Mouse (Mus musculus) small intestine, adult 2 months (tissue): Measurements from ENCODE around the gene Spata31d1a. TPM values are rescaled to one million over a fixed set of nuclear protein-coding genes. Genes with fewer than 3 reads are reported as not detected.
"Not testable (repeated sequence)": the region's sequence is repeated elsewhere in the genome, so short reads cannot be mapped to it uniquely, and the experiment has no call there.

ENCODE experiments used
- H3K27ac ChIP-seq: fragments of 200-500 bp; 2 replicates; pipeline ENCODE4 v1.5.1; 2012; ENCODE audit warnings: low read depth, low read length, control low read depth, inconsistent platforms; ENCODE audit not compliant: insufficient read depth
- H3K27me3 ChIP-seq: fragments of 200-500 bp; 2 replicates; pipeline ENCODE4 v1.6.1; 2012; ENCODE audit warnings: mild to moderate bottlenecking, moderate library complexity, low read length, inconsistent platforms; ENCODE audit not compliant: control insufficient read depth, insufficient read depth
- H3K36me3 ChIP-seq: fragments of 200-500 bp; 2 replicates; pipeline ENCODE4 v1.6.1; 2012; ENCODE audit warnings: mild to moderate bottlenecking, low read length, control low read depth, inconsistent platforms; ENCODE audit not compliant: control insufficient read depth, insufficient read depth
- H3K4me1 ChIP-seq: fragments of 200-500 bp; 2 replicates; pipeline ENCODE4 v1.6.1; 2012; ENCODE audit warnings: low read length, inconsistent platforms, mixed read lengths; ENCODE audit not compliant: control insufficient read depth, insufficient read depth, insufficient read length
- H3K4me3 ChIP-seq: fragments of 200-500 bp; 2 replicates; pipeline ENCODE4 v1.5.1; 2012; ENCODE audit warnings: low read depth, mild to moderate bottlenecking, control low read depth, inconsistent platforms, low read length, moderate library complexity
- CTCF ChIP-seq: fragments of 200-500 bp; IDR thresholded peaks from 2 replicates; pipeline ENCODE4 v1.5.1; 2012; ENCODE audit warnings: low read depth, mild to moderate bottlenecking, control low read depth, inconsistent platforms, low read length, moderate library complexity, mixed read lengths; ENCODE audit not compliant: insufficient replicate concordance, insufficient read length; ENCODE audit errors: extremely low read depth
- POLR2A ChIP-seq: fragments of 200-500 bp; IDR thresholded peaks from 2 replicates; pipeline ENCODE4 v1.6.1; 2012; ENCODE audit warnings: low read depth, mild to moderate bottlenecking, control low read depth, inconsistent platforms, low read length, moderate library complexity
- WGBS: fragments of 180-500 bp; shearing (Covaris S2); methylation state at CpG from one replicate; pipeline ENCODE4 v1.1.7; 2018; 5-methylcytosine and 5-hydroxymethylcytosine counted together
- polyA plus RNA-seq: library from polyadenylated mRNA; depleted of rRNA; stranded (reverse); fragments of >200 nt; gene quantifications from 2 replicates; pipeline ENCODE4 v1.2.3, GENCODE M21; 2012

Spata31d1a gene
- polyA plus RNA-seq, 1 experiment: not detected

DNA sequence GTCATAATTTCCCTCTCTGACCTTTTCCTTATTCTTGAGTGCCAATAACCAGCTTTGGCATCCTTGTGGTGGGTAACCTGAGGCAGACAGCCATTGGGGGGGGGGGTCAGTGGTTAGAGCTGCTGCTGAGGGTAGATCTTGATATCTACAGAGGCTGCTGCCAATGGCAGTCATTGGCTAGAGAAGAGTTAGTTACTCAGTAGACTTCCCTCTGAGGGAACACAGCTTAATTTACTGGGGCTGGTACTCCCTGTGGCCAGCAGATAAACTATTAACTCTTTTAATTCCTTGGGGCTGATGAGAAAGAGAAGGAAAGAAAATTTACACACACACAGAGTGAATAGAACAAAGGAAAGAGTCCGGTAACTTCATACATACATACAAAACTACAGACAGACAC lies 9.3 kb upstream of the Spata31d1a start:
- no peak for TF ChIP-seq POLR2A
- TF ChIP-seq CTCF: no peak
- Histone ChIP-seq H3K4me1 (no peaks in the 10 kb centered on the region), H3K27me3 (no peaks in the 10 kb centered on the region), H3K4me3 (no peak overlapping the region), H3K27ac (no peak overlapping the region), H3K36me3 (no peaks in the 10 kb centered on the region)
- WGBS: 95% methylated on average over 1 of the region's 1 CpGs

DNA sequence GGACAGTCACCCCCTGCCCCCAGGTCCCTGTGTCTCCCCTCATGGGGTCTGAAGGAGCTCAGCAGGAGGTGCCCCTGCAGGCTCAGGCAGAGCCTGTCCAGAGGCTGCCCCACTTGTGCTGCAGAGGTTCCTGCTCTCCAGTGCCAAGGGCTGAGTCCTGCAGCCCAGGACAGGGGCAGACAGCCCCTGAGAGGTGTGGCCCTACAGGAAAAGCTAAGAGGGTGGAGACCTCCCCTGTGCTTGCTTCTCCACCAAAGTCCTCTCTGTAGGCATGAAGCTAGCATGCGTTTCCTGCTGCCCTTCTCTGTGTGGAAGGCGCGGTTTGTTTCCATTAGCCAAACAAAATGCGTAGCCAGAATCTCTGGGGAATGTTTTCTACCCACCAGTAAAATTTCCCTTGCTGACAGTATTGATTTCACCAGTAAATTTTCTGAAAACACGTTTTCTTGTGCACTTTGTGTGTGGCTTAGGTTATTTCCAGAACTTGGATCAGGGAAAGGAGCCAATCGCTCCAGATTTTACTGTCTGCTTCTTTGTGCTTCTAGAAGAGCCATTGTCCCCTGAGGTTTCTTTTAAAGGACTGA lies 8.8 kb upstream of the Spata31d1a start:
- not testable (repeated sequence) for H3K27ac ChIP-seq, H3K27me3 ChIP-seq, H3K4me1 ChIP-seq, H3K36me3 ChIP-seq, H3K4me3 ChIP-seq
- 25% methylated on average over 6 of the region's 6 CpGs for WGBS

DNA sequence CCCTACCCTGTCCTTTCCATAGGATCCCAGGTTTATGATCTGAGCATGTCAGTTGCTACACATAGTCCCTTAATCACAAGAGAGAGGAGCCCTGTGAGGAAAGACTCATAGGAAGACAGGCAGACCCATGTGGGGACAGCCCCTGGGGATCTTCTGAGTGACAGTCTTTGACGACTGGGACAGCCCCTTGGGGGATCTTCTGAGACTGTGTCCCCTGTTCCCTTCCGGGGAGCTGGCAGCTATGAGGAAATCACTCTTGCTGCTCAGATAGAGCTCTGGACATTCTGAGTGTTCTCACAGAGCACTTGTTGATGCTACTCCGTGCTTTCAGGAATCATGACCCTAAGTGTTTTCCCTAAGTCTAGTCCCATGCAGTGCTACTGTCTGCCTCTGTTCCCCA lies 3.6 kb upstream of the Spata31d1a start:
- 54% methylated on average over 3 of the region's 3 CpGs for WGBS
- Histone ChIP-seq H3K27ac (no peak overlapping the region), H3K36me3 (no peaks in the 10 kb centered on the region), H3K4me1 (no peaks in the 10 kb centered on the region), H3K27me3 (no peaks in the 10 kb centered on the region), H3K4me3 (no peak overlapping the region)
- no peak for TF ChIP-seq POLR2A
- no peak for TF ChIP-seq CTCF

DNA sequence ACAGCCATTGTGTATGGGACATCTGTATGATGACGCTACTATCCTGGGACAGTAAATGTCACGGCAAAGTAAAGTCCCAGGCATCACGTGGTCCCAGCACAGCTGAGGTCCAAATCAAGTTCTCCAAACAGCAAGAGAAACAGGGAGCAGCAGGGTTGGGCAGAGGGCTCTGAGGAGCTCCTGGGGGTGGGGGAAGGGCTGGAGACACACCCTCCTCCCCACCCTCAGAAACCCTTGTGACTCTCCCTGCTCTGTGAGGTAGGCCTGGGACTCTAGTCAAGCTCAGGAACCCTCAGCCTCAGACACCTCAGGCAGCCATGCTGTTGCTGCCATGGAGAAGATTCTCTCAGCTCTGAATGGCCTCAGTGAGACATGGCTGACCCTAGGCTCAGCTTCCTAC lies 1.9 kb upstream of the Spata31d1a start, which contains the start of gene Spata31d1b:
Spata31d1b (plus strand) TSS at position 301 of the 400 bp plus-strand sequence.
- not testable (repeated sequence) for H3K27me3 ChIP-seq, H3K27ac ChIP-seq, H3K4me1 ChIP-seq, H3K4me3 ChIP-seq, H3K36me3 ChIP-seq
- 55% methylated on average over 3 of the region's 3 CpGs for WGBS

DNA sequence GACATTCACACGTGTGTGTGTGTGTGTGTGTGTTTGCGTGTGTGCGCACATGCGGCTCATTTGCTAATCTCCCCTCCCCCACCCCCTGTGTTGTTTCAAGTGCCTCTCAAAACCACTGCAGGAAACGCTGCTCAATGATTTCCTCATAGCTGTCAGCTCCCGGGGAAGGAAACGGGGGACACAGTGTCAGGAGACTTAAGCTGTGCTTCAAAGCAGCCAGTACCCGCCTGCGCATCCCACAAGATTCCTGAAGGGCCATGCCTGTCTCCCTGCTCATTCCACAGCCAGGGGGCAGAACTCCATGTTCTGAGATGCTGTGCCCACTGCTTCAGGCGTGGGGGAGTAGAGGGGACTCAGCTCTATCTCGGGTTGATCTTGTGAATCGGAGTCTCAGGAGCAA lies 5.6 kb downstream of the Spata31d1a start:
- Histone ChIP-seq H3K4me1 (no peaks in the 10 kb centered on the region), H3K27ac (no peak overlapping the region), H3K4me3 (no peak overlapping the region), H3K36me3 (no peaks in the 10 kb centered on the region), H3K27me3 (no peaks in the 10 kb centered on the region)
- 51% methylated on average over 12 of the region's 12 CpGs for WGBS
- TF ChIP-seq POLR2A (no peak), CTCF (no peak)

DNA sequence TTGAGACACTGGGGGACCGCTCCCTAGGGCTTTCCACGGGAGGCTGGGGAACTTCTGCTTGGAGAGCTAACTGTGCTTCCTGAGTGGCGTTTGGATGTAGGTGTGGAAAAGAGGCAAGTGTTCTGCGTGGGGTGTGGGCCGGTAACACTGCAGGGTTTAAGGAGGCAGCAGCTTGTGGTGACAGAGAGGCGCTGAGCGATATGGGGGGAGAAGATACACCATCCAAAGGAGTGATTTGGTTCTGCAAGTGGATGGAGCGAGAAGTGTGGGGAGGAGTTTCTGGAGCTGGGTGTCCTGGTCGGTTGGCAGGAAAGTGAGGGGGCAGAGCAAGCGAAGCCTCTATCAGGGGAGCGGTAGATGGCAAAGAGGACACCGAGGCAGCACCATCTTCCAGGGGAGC lies 6.6 kb downstream of the Spata31d1a start:
- H3K36me3 ChIP-seq: no peaks in the 10 kb centered on the region
- no peaks in the 10 kb centered on the region for H3K4me1 ChIP-seq
- 84% methylated on average over 12 of the region's 12 CpGs for WGBS
- H3K27me3 ChIP-seq: no peaks in the 10 kb centered on the region
- no peak overlapping the region for H3K4me3 ChIP-seq
- TF ChIP-seq CTCF: no peak
- no peak for TF ChIP-seq POLR2A
- H3K27ac ChIP-seq: no peak overlapping the region

DNA sequence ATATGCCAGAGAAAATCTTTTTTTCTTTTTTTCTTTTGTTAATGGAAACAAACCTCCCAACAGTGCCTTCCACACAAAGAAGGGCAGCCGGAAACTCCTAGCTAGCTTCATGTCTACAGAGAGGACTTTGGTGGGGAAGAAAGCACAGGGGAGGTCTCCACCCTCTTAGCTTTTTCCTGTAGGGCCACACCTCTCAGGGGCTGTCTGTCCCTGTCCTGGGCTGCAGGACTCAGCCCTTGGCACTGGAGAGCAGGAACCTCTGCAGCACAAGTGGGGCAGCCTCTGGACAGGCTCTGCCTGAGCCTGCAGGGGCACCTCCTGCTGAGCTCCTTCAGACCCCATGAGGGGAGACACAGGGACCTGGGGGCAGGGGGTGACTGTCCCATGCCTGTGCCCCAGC lies 10.0 kb downstream of the Spata31d1a start:
- H3K27ac ChIP-seq, H3K4me1 ChIP-seq, H3K27me3 ChIP-seq, H3K4me3 ChIP-seq, H3K36me3 ChIP-seq: not testable (repeated sequence)
- 65% methylated on average over 1 of the region's 1 CpGs for WGBS

DNA sequence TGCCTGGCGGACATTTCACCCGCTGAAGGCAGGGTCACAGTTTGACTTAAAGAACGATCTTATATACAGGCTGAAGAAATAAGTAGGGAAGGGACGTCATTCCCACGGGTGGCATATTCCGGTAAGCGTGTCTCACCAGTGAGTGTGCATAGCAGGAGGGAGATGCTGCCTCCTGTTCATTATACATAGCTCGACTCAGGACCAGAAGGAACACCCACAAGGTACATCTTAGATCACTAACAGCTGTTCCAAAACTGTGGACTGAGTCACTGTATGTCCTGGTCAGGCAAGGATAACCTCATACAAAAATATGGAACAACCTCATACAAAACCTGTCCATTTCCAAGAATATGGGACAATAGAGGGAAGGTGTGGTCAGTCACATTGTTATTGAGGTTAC lies 11.0 kb downstream of the Spata31d1a start:
- TF ChIP-seq POLR2A (no peak), CTCF (no peak)
- no peaks in the 10 kb centered on the region for H3K27me3 ChIP-seq
- no peaks in the 10 kb centered on the region for H3K4me1 ChIP-seq
- WGBS: 87% methylated on average over 8 of the region's 8 CpGs
- no peak overlapping the region for H3K4me3 ChIP-seq
- no peak overlapping the region for H3K27ac ChIP-seq
- H3K36me3 ChIP-seq: no peaks in the 10 kb centered on the region
